In genomic region chr17:5179412-5179811, GRCm38 (mm10) we compare ENCODE assay signal across 20 mouse cellular contexts.
DNase-seq lines count a peak whose midpoint lies in the region; ATAC-seq and TF ChIP-seq lines count a peak whose summit lies in the region.
"Had no signal": no experiment of that assay in that cellular context is flagged by ENCODE, and none has a peak within 500 bp of the region (broad histone marks: within the 10 kb centered on the region; RNA-seq: fewer than 3 reads in every experiment).

No protein-coding gene starts in this region.

- H3K9me3 ChIP-seq in heart, embryonic 12.5 days (replicated peaks) = no peaks in the 10 kb centered on the region
- no peaks in the 10 kb centered on the region for H3K9me3 ChIP-seq in kidney, embryonic 15.5 days (replicated peaks)
- H3K9me3 ChIP-seq: forebrain, embryonic 12.5 days; hindbrain, embryonic 12.5 days; midbrain, embryonic 12.5 days; neural tube, embryonic 13.5 days had no signal

- 75% methylated on average over 5 of the region's 5 CpGs for WGBS in heart, embryonic 12.5 days
- 56% methylated on average over 5 of the region's 5 CpGs for WGBS in kidney, embryonic 15.5 days
- 34% methylated on average over 5 of the region's 5 CpGs for WGBS in spleen, adult 2 months

- TF ChIP-seq POLR2A in spleen, adult 2 months (IDR thresholded peaks at IDR 0.05; ENCODE audit: low read depth, low read length) = no peak

- intact Hi-C loops in heart, postnatal 14 days (cut with DNase I) = no loop called here

- no peak overlapping the region for H3K4me3 ChIP-seq in heart, embryonic 12.5 days
- H3K4me3 ChIP-seq in kidney, embryonic 15.5 days (replicated peaks) = no peak overlapping the region
- no peak overlapping the region for H3K4me3 ChIP-seq in spleen, adult 2 months (ENCODE audit: extremely low read depth, insufficient read depth, insufficient read length)
- H3K4me3 ChIP-seq: forebrain, embryonic 12.5 days; hindbrain, embryonic 12.5 days; left cerebral cortex, adult 2 months; midbrain, embryonic 12.5 days; neural tube, embryonic 13.5 days had no signal

- H3K4me2 ChIP-seq in heart, embryonic 12.5 days = 0 out of 2 replicates have a peak overlapping the region, but pooled peaks have one; percentile 13
- H3K4me2 ChIP-seq in kidney, embryonic 15.5 days = no peak overlapping the region
- H3K4me2 ChIP-seq: forebrain, embryonic 12.5 days; hindbrain, embryonic 12.5 days; midbrain, embryonic 12.5 days; neural tube, embryonic 13.5 days had no signal

- TF ChIP-seq CTCF in spleen, adult 2 months (IDR thresholded peaks at IDR 0.05; ENCODE audit: extremely low read depth, insufficient read depth, insufficient read length, insufficient replicate concordance) = no peak

- H3K27me3 ChIP-seq in heart, embryonic 12.5 days (replicated peaks) = no peaks in the 10 kb centered on the region
- no peaks in the 10 kb centered on the region for H3K27me3 ChIP-seq in kidney, embryonic 15.5 days
- H3K27me3 ChIP-seq in spleen, adult 2 months (ENCODE audit: control insufficient read depth, insufficient read depth, low read length) = no peaks in the 10 kb centered on the region
- H3K27me3 ChIP-seq: forebrain, embryonic 12.5 days; hindbrain, embryonic 12.5 days; midbrain, embryonic 12.5 days; neural tube, embryonic 13.5 days had no signal

- no peak for DNase-seq in heart, postnatal 14 days
- DNase-seq in kidney, adult 11 months = no peak
- peak in 1 of 2 experiments; percentile 43 for DNase-seq in spleen, adult 2 months (ENCODE audit: low read depth in 1 of 2, low spot score in 2 of 2)
- DNase-seq in spleen, adult 12 weeks (ENCODE audit: low spot score) = no peak
- peak; percentile 36 for DNase-seq in skeletal muscle tissue, adult 2 months (ENCODE audit: low read depth, low spot score)
- DNase-seq in neural tube, embryonic 10.5 days (ENCODE audit: extremely low spot score, low spot score) = no peak
- DNase-seq: cerebellum, adult 9-10 months; gastrocnemius, postnatal 25 days; kidney, postnatal 14 days; layer of hippocampus, adult 9-11 months; left cerebral cortex, postnatal 4 days; lung, postnatal 10 days; right cerebral cortex, adult 18-20 months had no signal

- H3K4me1 ChIP-seq in heart, embryonic 12.5 days (replicated peaks) = peaks cover 69% of the 10 kb centered on the region
- H3K4me1 ChIP-seq in kidney, embryonic 15.5 days = peaks cover 52% of the 10 kb centered on the region
- H3K4me1 ChIP-seq in spleen, adult 2 months (ENCODE audit: control insufficient read depth, insufficient read depth, insufficient read length) = peaks cover 29% of the 10 kb centered on the region; the same call in 1 of the 2 replicates

- ATAC-seq in heart, embryonic 12.5 days (ENCODE audit: insufficient number of reproducible peaks, low FRiP score) = no peak
- ATAC-seq in kidney, embryonic 15.5 days (replicated peaks; ENCODE audit: low FRiP score) = no peak

- 0 out of 2 replicates have a peak overlapping the region, but pooled peaks have one; percentile 23 for H3K27ac ChIP-seq in heart, embryonic 12.5 days (ENCODE audit: poor library complexity, severe bottlenecking)
- peak overlapping the region; percentile 67 for H3K27ac ChIP-seq in kidney, embryonic 15.5 days
- peak overlapping the region; percentile 68 for H3K27ac ChIP-seq in spleen, adult 2 months (ENCODE audit: insufficient read depth, low read length)
- H3K27ac ChIP-seq: forebrain, embryonic 12.5 days; hindbrain, embryonic 12.5 days; left cerebral cortex, adult 2 months; midbrain, embryonic 12.5 days had no signal

- peak overlapping the region; percentile 15; the same call in 1 of the 2 replicates for H3K9ac ChIP-seq in heart, embryonic 12.5 days
- no peak overlapping the region for H3K9ac ChIP-seq in kidney, embryonic 15.5 days
- H3K9ac ChIP-seq: forebrain, embryonic 12.5 days; midbrain, embryonic 12.5 days; neural tube, embryonic 13.5 days had no signal

- no peaks in the 10 kb centered on the region for H3K36me3 ChIP-seq in heart, embryonic 12.5 days
- H3K36me3 ChIP-seq in kidney, embryonic 15.5 days = no peaks in the 10 kb centered on the region
- H3K36me3 ChIP-seq in spleen, adult 2 months (ENCODE audit: control insufficient read depth, insufficient read depth, low read length) = no peaks in the 10 kb centered on the region
- H3K36me3 ChIP-seq: forebrain, embryonic 12.5 days; hindbrain, embryonic 12.5 days; midbrain, embryonic 12.5 days; neural tube, embryonic 13.5 days had no signal
